Mouse (Mus musculus) C2C12 (cell line): Measurements from ENCODE around the gene Khdc4.

Source experiments
- CTCF ChIP-seq: IDR thresholded peaks from one replicate; pipeline ENCODE4 v1.5.1; 2011; ENCODE audit not compliant: control insufficient read depth, insufficient read depth, insufficient read length
- MAX ChIP-seq: IDR thresholded peaks from one replicate; pipeline ENCODE4 v1.6.1; 2011; ENCODE audit warnings: mild to moderate bottlenecking, control low read depth

DNA sequence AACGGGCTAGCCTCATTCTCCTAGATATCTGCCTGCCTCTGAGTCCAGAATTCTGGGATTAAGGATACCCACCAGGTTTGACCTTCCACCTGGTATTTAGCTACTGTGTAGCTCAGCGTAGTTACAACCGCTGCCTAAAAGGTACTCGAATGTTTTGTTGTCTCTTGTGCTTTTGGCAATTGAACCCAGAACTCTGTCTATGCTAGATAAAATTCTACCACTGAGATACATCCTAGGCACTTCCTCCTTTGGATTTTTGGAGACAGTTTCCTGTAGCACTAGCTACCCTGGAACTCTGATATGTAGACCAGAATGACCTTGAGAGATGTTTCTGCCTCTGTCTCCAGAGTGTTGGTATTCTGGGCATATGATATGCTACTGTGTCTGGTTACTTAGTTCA lies 28.1 kb downstream of the Khdc4 start:
- TF ChIP-seq MAX: no peak
- TF ChIP-seq CTCF: no peak
